Mouse (Mus musculus) CD8-positive naive resting alpha-beta T cell, adult 2 months (primary cell): ENCODE measurements around the gene Uqcrq.

Source experiments
- DNase-seq, 2 experiments: peaks; one replicate each; pipeline ENCODE4 v3.0.0; 2022; ENCODE audit warnings: low read depth in 2 of 2, low spot score in 2 of 2

Uqcrq gene

DNA sequence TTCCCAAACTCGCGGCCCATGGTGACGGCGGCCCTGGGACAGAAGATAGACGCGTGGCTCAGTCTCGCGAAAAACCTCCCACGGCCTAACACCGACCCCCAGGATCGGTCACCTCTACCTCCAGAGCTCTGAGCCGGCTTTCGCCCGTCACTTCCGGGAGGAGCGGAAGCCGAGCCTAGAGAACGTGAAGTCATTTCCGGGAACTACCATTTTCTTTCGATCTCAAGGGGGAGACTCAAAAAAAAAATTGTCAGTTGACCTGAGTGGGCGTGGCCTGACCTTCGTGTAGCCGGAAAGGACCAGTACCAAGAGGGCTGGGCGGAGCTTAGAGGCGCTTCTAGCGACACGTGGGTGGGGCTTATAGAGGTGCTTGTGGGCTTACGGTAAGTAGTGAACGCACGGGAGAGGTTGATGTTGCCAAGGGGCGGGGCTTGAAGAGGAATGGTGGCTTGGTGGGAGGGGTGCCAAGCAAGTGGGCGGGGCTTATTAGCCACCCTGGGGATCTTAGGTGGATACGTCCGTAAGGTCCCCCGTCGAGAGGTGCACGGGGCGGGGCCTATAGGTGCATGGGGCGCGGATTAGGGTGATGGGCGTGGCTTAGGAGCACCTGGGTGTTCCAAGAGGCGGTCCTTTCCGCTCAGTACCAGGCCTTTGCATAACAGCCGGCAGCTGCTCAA lies at the start of gene Uqcrq, which contains the start of gene Gdf9:
Gene Uqcrq (minus strand): TSS at position 162 of the 677 bp plus-strand sequence.
Gene Gdf9 (plus strand): TSS at position 354 of the 677 bp plus-strand sequence.
- DNase-seq = peak; percentile 97 to 99

DNA sequence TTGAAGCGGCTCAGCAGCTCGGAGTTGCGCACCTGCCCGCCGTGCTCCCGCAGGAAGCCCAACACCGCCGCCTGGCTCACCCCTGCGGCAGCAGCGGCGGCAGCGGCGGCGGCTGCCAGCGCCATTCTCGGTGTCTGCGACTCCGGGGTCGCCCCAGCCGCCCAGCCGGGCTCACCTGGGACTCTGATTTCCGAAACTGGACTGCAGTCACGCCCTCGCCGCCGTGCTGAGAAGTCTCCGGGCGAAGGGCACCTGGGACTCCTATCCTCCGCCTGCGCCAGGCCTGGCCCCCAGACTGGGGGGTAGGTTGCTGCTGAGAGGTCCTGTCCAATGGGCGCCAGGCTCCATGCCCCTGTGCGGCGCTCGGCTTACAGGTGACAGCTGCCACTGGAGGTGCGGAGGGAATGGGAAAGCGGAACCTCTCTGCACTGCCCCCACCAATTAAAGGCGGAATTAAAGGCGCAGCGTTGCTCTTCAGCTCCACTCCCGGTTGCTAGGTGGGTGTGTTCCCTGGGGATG lies 49.2 kb upstream of the Uqcrq start, which contains the start of the genes Gm9945 and Sowaha:
Gene Gm9945 (plus strand): TSS at position 384 of the 519 bp plus-strand sequence.
Gene Sowaha (minus strand): TSS at position 492 of the 519 bp plus-strand sequence.
- no peak for DNase-seq

DNA sequence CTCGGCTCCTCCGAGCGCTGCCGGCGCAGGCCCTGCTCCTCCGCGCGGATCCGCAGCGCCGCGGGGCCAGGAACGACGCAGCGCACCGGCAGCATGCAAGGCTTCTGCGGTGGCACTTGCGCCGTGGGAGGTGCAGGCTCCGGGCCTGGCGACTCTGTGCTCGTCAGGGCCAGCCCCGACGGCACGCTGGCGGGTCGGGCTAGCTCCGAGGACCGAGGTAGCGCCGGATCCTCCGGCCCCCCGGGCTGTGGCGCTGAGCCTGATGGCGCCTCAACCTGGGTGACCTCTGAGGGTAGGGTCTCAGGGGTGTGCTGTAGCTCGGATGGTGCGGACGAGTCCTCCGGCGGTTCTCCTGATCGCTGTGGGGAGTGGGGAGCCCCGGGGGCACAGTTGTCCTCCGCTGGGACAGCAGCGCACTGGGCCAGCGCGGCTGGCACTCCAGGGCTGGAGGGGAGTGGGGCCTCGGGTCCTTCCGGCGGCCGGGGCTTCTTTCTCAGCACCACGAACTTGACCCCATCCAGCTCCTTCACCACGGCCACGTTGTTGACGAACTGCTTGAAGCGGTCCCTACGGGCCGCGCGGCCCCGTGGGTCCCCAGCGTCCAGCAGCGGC lies 48.6 kb upstream of the Uqcrq start:
- DNase-seq = no peak

DNA sequence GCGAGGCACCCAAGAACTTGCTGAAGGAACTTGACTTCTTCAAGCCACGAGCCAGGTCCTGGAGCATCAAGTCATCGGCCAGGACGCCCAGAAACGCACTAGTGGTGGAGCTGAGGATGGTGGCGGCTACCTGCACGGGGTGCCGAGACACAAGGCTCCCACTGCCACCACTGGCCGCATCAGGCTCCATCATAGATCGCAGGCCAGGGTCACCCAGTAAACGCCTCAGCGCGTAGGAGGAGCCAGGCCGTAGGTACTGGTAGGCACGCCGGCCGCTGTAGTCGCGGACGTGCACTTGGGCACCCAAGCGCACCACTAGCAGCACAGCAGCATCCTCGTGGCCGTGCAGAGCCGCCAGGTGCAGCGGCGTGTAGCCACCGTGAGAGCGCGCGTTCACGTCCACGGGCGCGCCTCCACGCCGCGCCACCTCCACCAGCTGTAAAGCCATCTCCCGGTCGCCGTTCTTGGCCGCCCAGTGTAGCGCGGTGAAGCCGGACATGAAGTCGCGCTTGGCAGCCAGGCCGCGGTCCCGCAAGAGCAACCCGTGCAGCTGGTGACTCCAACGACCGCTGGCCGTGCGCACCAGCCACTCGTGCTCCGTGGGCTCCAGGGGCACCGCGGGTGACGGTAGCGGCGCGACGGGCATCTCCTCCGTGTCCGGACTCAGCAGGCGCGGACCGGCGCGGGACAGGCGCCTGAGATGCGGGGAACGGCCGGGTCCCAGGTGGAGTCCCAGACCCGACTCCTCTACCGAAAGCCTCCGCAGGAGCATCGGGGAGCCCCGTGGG lies 47.9 kb upstream of the Uqcrq start:
- DNase-seq = no peak

DNA sequence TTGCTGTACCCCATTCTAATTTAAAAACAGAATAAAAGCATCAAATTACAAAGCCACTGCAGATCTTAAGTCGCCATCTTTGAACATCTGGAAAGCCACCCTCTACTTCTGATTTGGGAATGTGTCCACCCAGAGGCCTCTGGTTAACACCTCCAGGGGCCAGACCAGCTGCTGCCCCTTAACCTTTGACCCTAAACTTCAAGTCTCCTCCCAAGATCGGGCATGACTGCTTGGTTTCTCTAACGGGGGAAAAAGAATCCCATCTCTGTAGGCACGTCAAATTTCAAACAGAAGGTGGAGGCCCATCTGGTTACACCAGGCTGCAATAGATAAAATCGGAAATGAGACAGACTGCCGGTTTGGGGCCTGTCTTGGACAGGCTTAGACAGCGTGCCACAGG lies 47.2 kb upstream of the Uqcrq start:
- no peak for DNase-seq

DNA sequence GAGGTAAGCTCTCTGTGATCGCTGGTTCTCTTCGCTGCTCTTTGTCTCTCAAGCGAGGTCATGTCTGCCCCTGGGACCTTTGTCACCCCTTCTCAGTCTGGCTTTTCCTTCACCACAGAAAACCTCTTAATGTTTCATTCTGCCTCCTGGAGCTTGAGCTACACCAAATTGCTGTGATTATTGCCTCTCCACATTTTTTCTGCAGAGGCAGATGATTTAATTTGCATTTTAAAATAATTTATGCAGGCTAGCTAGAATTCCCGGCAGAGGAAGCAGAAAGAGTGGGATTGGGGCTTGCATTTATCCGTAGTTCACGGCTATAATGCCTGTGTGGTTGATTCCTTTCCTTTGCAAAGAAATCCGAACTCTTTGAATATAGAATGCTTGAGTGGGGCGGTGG lies 45.0 kb upstream of the Uqcrq start:
- no peak for DNase-seq

DNA sequence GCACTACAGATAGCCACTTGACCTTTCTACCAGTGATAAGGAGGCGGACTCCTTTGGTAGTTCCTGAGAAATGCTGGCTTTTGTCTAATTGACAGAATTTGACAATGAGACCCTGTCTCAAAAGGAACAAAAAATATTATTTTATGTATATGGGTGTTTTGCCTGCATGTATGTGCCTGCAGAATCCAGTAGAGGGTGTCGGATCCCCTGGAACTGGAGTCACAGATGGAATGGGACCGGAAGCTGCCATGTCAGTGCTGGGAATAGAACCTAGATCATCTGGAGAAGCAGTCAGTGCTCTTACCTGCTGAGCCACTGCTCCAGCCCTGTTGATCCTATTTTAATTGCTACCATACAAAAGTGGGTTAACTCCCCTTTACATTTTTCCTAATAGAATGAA lies 42.1 kb upstream of the Uqcrq start:
- DNase-seq = no peak

DNA sequence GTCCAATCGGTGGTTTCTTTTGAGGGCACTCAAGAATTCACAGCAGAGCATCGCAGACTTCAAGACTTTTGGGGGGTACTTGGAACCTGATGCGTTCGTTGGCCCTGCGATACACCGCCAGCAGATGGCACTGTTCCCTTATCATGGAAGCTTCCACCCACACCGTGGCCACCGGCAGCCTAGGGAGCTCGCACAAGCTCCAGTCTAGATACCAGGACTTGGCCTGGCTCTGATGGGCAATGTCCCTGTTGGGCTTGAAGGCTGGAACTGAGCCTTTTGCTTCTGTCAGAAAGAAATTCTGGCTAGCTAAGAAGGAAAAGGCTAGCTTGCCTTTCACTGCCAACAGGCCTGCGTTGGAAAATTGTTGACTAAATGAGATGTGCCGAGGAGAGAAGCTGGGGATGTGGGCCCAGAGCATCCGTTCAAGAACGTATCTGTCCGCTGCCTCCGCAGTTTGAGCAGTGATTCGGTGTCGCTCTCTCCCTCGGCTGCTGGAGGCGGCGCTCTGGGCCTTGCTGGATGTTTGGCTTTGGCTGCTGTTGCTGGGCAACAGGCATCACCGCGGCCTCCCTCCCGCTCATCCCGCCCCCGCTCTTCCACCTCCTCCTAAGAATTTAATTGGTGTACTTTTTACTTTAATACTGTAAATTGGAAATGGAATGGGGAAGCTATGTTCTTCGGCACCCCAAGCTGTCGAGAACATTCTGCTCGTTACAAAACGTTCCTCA lies 39.5 kb upstream of the Uqcrq start, which contains the start of gene Gm9837:
Gene Gm9837 (minus strand): TSS at position 512 of the 728 bp plus-strand sequence.
- DNase-seq = peak; percentile 72 to 85

DNA sequence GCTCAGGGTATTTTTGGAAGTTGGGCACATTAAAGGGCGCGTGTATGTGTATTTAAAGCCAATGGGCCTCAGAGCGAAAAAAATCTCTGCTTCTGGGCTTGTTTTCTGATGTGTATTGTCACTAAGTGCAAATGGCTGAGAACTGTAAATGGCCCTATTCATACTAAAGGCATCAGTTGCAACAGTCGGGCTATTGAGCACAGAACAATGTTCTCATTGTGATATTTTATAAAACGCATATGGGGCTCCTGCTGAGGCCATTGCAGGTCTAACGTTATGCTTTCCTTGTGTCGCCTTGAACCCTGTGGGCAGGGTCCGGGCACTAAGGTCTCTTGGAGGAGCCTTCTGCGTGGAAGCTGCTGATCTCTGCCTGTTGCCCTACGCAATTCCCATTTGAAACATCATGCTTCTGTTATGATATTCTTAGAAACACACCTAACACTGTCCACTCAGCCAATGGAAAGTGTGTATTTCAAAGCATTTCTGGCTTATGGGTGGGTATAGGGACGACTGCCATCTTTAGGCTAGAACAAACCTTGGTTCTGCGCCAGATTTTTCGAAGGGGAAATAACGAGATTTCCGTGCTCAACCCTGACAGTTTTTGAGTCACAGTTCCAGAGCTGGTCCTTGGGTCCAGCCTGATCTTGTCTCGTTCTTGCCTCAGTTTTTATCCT lies 38.8 kb upstream of the Uqcrq start:
- DNase-seq = no peak

DNA sequence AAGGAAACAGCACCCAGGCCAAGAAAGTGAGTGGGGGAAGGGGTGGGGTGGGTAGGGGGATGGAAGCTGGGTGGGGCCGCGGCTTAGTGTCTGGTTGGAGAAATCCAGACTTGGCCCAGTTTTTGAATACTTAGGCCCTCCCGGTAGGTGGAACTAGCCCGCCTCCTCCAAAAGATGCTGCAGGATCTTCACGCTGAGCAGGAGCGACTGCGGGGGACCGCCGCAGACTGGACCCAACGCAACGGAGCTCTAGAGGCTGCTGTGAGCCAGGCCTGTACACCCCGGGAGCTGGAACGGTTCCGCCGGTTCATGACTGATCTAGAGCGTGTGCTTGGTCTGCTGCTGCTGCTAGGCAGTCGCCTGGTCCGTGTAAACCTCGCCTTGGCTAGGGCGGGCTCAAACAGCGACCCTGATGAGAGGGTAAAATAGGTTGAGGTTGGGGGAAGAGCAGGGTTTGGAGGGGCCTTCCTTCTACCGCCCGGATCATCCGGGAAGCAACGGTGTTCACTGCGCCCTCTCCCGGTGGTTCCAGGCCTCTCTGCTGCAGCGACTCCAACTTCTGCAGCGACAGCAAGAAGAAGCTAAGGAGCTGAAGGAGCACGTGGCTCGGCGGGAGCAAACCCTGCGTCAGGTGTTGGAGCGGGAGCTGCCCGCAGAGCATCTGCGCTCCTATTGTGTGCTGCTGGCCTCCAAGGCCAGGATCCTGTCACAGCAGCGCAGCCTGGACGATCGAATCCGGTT lies 35.8 kb upstream of the Uqcrq start:
- DNase-seq = no peak

DNA sequence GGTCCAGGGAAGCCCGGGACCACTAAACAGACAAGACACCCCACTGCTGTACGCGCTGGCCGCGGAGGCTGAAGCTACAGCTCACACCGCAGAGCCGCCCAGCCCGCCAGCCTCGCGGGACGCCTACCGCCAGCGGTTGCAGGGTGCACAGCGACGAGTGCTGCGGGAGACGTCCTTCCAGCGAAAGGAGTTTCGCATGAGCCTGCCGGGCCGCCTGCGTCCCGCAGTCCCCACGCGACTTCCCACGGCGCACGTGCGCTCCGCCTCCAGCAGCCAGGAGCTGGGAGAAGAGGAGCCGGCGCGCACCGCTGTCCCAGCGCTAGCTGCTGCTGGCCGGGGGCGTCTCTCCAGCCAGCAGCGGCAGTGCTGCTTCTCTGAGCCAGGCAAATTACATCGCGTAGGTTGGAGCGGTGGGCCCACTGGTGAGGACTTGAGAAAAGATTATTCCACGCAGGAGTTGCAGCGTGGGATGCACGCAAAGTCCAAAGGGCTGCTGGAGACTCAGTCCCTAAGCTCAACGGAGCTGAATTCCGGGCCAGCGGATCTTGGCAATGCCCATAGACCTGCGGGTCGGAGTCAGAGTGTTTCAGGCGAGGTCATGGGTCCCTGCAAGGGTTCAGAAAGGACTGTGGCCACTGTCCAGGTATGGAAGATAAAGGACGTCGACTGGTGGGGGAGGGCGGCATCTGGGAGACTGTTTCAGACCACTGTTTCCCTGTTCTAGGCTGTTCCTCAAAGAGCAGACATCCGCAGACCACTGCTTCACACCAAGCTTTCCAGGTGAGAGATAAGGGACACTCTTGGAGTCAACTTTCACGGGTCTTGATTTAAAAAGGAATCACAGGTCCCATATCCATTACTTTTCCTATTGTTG lies 33.2 kb upstream of the Uqcrq start:
- DNase-seq = no peak

DNA sequence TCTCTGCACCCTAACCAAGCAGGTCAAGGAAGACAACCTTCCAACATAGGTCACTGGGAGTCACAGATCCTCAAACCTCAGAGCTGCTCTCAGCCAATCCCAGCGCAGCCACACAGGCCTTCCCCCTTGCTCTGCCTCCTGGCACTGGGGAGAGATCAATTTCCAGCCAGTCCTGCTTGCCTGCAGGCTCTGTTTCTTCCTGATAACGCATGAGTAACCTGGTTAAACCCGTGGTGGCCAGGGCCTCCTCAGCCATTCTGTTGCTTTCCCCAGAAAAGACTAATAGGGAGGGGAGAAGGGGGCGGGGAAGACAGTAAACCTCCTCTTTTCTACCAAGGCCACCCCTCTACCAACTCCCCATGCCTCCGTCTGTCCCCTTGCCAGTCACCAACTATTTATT lies 31.1 kb upstream of the Uqcrq start:
- DNase-seq = no peak

DNA sequence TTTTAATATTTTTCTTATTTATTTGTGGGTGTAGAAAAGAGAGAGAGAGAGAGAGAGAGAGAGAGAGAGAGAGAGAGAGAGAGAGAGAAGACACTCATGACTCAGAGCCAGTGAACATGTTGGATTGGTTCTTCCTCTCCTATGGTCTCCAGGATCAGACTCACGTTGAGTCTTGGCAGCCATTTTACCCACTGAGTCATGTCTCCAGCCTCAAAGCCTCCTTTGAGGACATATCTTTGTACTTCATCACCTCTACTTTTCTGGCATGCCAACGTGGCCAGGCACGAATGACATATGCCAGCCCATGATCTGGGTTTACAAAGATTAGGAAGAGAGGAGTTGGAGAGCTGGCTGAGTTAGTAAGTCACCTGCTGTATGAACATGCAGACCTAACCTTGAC lies 29.6 kb upstream of the Uqcrq start:
- no peak for DNase-seq

DNA sequence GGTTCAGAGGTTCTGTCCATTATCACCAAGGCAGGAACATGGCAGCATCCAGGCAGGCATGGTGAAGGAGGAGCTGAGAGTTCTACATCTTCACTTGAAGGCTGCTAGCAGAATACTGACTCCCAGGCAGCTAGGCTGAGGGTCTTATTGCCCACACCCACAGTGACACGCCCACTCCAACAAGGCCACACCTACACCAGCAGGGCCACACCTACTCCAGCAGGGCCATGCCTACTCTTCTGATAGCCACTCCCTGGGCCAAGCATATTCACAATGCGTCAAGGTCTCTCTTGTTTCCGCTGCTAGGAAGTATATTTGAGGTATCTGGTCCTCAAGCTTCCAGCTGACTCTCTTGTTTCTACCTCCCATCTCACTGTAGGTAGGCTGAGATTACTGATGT lies 28.4 kb upstream of the Uqcrq start:
- no peak for DNase-seq

DNA sequence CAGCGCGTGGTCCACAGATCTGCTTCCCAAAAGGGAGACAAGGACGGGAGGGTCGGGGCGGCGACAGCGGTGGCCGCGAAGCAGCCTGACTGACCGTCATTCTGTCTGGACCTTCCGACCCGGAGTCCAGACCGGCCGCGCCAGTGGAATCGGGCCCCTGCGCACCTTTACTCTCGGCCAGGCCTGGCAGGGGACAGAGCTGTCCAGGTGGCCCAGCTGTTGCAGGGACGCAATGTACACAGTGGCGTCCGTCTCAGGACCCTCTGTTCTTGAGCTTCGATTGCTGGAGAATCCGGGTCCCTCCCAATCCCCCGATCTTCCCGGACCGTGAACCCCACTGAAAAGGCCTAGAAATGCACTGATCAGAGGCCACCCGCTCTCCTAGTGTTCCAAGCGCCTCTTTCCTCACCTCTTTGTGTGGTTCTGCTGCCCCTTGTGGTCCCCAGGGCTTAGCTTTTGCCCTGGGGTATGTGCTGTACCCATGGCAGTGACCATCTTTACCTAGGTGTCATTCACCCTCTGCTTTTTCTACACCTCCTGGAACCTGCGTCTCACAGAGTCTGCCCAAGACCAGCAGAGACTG lies 26.8 kb upstream of the Uqcrq start:
- no peak for DNase-seq

DNA sequence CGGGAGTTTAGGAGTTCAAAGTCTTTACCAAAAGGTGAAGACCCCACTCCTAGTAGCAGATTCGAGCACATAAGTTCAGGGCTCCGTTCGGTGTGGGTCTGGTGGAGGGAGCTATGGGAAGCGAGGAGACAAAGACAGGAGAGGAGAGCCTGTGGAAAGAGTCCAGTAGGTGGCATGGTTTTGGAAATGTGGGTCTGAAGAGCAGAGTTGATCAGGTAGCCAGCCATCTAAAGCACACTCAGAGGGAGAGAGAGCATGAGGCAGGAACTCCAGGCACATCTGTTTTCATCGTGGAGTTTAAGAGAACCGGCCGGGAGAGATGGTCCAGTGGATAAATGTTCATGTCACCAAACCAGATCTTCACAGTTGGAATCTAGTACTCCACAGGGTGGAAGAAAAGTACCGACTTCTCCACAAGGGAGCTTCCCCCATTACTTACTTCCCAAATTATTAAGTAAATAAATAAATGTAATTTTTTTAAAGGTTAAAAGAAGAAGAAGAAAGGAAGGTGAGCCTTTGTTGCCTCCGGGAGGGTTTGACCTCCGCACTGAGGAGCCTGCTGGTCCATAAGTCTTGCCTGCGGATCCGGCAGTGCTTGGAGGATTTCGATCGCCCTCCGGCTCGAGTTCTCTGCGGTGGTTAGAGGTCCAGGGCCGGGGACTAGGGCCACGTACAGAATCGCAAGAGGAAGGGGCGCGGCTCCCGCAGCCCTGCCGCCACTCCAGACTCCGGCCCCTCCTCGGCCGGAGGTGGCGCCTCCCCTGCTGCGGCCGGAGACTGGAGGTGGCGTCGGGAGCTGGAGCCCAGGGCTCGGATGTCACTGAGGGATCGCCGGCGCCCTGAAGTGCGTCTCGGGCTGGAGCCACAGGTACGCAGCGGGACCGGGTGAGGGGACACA lies 26.1 kb upstream of the Uqcrq start, which contains the start of the genes Gm10447 and Shroom1:
Gene Gm10447 (minus strand): TSS at position 637 of the 898 bp plus-strand sequence.
Gene Shroom1 (plus strand): TSS at position 732 of the 898 bp plus-strand sequence.
- no peak for DNase-seq

DNA sequence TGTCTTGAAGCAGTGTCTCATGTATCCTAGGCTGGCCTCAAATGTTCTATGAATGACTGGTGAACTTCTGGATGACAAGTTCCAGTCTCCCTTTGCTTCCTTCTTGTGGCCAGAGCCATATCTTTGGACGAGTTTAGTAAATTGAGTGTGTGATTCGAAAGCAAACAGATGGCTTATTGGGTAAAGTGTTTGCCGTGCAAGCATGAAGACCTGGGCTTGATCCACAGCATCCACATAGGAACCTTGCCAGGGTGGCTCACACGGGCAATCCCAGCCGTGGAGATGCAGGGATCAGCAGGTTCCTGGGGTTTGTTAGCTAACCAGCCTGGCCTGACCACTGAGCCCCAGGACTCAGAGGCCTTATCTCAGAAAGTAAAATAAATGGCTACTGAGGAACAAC lies 22.4 kb upstream of the Uqcrq start:
- DNase-seq = no peak
